Mouse (Mus musculus): ENCODE measurements around the gene Mrap2. TPM values are rescaled to one million over a fixed set of nuclear protein-coding genes. Genes with fewer than 3 reads are reported as not detected.
A peak's percentile ranks its signal among the peaks of the same experiment; 100 is the strongest.

The Mrap2 gene
- total and polyA plus RNA-seq, 2 experiments from 2014 or later = 3.1 to 3.2 TPM

- 69% methylated on average over 7 of the region's 7 CpGs for WGBS
- H3K27me3 ChIP-seq (ENCODE audit: insufficient read depth, low read length) = no peaks in the 10 kb centered on the region
- no peak for TF ChIP-seq CTCF (IDR thresholded peaks at IDR 0.05; ENCODE audit: low read depth)
- H3K36me3 ChIP-seq (ENCODE audit: insufficient read depth) = no peaks in the 10 kb centered on the region
- peak; percentile 34 for ATAC-seq
- H3K4me1 ChIP-seq (ENCODE audit: insufficient read depth) = no peaks in the 10 kb centered on the region
- no peak for DNase-seq
- H3K4me2 ChIP-seq (ENCODE audit: low read depth) = no peak overlapping the region
- H3K27ac ChIP-seq (ENCODE audit: low read depth, low read length) = no peak overlapping the region
- H3K9ac ChIP-seq = no peak overlapping the region
- H3K4me3 ChIP-seq (ENCODE audit: low read depth, low read length) = no peak overlapping the region
- no peaks in the 10 kb centered on the region for H3K9me3 ChIP-seq (ENCODE audit: low read length)
Observed at GRCm38 (mm10) chr9:87178534-87178933, 34.4 kb downstream of the Mrap2 start.

- ATAC-seq (no peak), DNase-seq (no peak)
- Histone ChIP-seq H3K27me3 (ENCODE audit: insufficient read depth, low read length) (no peaks in the 10 kb centered on the region), H3K4me1 (ENCODE audit: insufficient read depth) (no peaks in the 10 kb centered on the region), H3K27ac (ENCODE audit: low read depth, low read length) (no peak overlapping the region), H3K36me3 (ENCODE audit: insufficient read depth) (no peaks in the 10 kb centered on the region), H3K9ac (no peak overlapping the region), H3K4me2 (ENCODE audit: low read depth) (no peak overlapping the region), H3K9me3 (ENCODE audit: low read length) (no peaks in the 10 kb centered on the region), H3K4me3 (ENCODE audit: low read depth, low read length) (no peak overlapping the region)
- WGBS = 86% methylated on average over 10 of the region's 10 CpGs
- TF ChIP-seq CTCF (IDR thresholded peaks at IDR 0.05; ENCODE audit: low read depth) = no peak
Observed at GRCm38 (mm10) chr9:87182231-87182630, 38.1 kb downstream of the Mrap2 start.

- Histone ChIP-seq H3K9ac (no peak overlapping the region), H3K4me1 (ENCODE audit: insufficient read depth) (no peaks in the 10 kb centered on the region), H3K4me2 (ENCODE audit: low read depth) (no peak overlapping the region), H3K4me3 (ENCODE audit: low read depth, low read length) (no peak overlapping the region), H3K27me3 (ENCODE audit: insufficient read depth, low read length) (no peaks in the 10 kb centered on the region), H3K27ac (ENCODE audit: low read depth, low read length) (no peak overlapping the region), H3K9me3 (ENCODE audit: low read length) (peaks cover 6% of the 10 kb centered on the region; the same call in 1 of the 2 replicates), H3K36me3 (ENCODE audit: insufficient read depth) (peaks cover 16% of the 10 kb centered on the region)
- no peak for ATAC-seq
- TF ChIP-seq CTCF (IDR thresholded peaks at IDR 0.05; ENCODE audit: low read depth) = no peak
- no peak for DNase-seq
- 91% methylated on average over 4 of the region's 4 CpGs for WGBS
Observed at GRCm38 (mm10) chr9:87187336-87187735, 43.2 kb downstream of the Mrap2 start.

GRCm38 (mm10) chr9:87193721-87194120 lies 49.6 kb downstream of the Mrap2 start:
- Histone ChIP-seq H3K4me2 (ENCODE audit: low read depth) (no peak overlapping the region), H3K9ac (no peak overlapping the region), H3K27ac (ENCODE audit: low read depth, low read length) (no peak overlapping the region), H3K9me3 (ENCODE audit: low read length) (peaks cover 10% of the 10 kb centered on the region; the same call in 1 of the 2 replicates), H3K4me1 (ENCODE audit: insufficient read depth) (no peaks in the 10 kb centered on the region), H3K4me3 (ENCODE audit: low read depth, low read length) (no peak overlapping the region), H3K36me3 (ENCODE audit: insufficient read depth) (peaks cover 39% of the 10 kb centered on the region), H3K27me3 (ENCODE audit: insufficient read depth, low read length) (no peaks in the 10 kb centered on the region)
- 95% methylated on average over 1 of the region's 1 CpGs for WGBS
- ATAC-seq (no peak), DNase-seq (no peak)
- TF ChIP-seq CTCF (IDR thresholded peaks at IDR 0.05; ENCODE audit: low read depth) = no peak

- no peak overlapping the region for H3K9ac ChIP-seq
- ATAC-seq (no peak), DNase-seq (no peak)
- H3K27me3 ChIP-seq (ENCODE audit: insufficient read depth, low read length) = no peaks in the 10 kb centered on the region
- no peak overlapping the region for H3K27ac ChIP-seq (ENCODE audit: low read depth, low read length)
- no peak overlapping the region for H3K4me3 ChIP-seq (ENCODE audit: low read depth, low read length)
- TF ChIP-seq CTCF (IDR thresholded peaks at IDR 0.05; ENCODE audit: low read depth) = no peak
- no peak overlapping the region for H3K4me2 ChIP-seq (ENCODE audit: low read depth)
- peaks cover 33% of the 10 kb centered on the region for H3K36me3 ChIP-seq (ENCODE audit: insufficient read depth)
- WGBS = 93% methylated on average over 3 of the region's 3 CpGs
- H3K4me1 ChIP-seq (ENCODE audit: insufficient read depth) = no peaks in the 10 kb centered on the region
- 0 out of 2 replicates have a peak, but pooled peaks cover 5% of the 10 kb centered on the region for H3K9me3 ChIP-seq (ENCODE audit: low read length)
Observed at GRCm38 (mm10) chr9:87197277-87197676, 53.2 kb downstream of the Mrap2 start.

GRCm38 (mm10) chr9:87198036-87198435 lies 53.9 kb downstream of the Mrap2 start:
- no peak for DNase-seq
- WGBS = 94% methylated on average over 6 of the region's 6 CpGs
- H3K4me3 ChIP-seq (ENCODE audit: low read depth, low read length) = no peak overlapping the region

GRCm38 (mm10) chr9:87200426-87200825 lies 56.3 kb downstream of the Mrap2 start:
- Histone ChIP-seq H3K27ac (ENCODE audit: low read depth, low read length) (no peak overlapping the region), H3K9ac (no peak overlapping the region), H3K9me3 (ENCODE audit: low read length) (no peaks in the 10 kb centered on the region), H3K4me1 (ENCODE audit: insufficient read depth) (no peaks in the 10 kb centered on the region), H3K36me3 (ENCODE audit: insufficient read depth) (peaks cover 35% of the 10 kb centered on the region), H3K4me2 (ENCODE audit: low read depth) (no peak overlapping the region), H3K4me3 (ENCODE audit: low read depth, low read length) (no peak overlapping the region), H3K27me3 (ENCODE audit: insufficient read depth, low read length) (no peaks in the 10 kb centered on the region)
- DNase-seq (no peak), ATAC-seq (no peak)
- no peak for TF ChIP-seq CTCF (IDR thresholded peaks at IDR 0.05; ENCODE audit: low read depth)
- WGBS = 98% methylated on average over 5 of the region's 5 CpGs

More at GRCm38 (mm10) chr9:87198036-87198435, 53.9 kb downstream of the Mrap2 start:
- Histone ChIP-seq H3K36me3 (ENCODE audit: insufficient read depth) (peaks cover 32% of the 10 kb centered on the region), H3K9ac (no peak overlapping the region), H3K4me2 (ENCODE audit: low read depth) (no peak overlapping the region), H3K4me1 (ENCODE audit: insufficient read depth) (no peaks in the 10 kb centered on the region), H3K27ac (ENCODE audit: low read depth, low read length) (no peak overlapping the region), H3K9me3 (ENCODE audit: low read length) (no peaks in the 10 kb centered on the region), H3K27me3 (ENCODE audit: insufficient read depth, low read length) (no peaks in the 10 kb centered on the region)
- ATAC-seq = no peak
- no peak for TF ChIP-seq CTCF (IDR thresholded peaks at IDR 0.05; ENCODE audit: low read depth)
